Mouse (Mus musculus): ENCODE measurements at regions not wholly inside any gene's neighbourhood (a gene's known extent, or its start where the extent isn't known, plus 50 kb on each side); places are given as distances from the start of the nearest gene placed in this dataset.
A peak's percentile ranks its signal among the peaks of the same experiment; 100 is the strongest.

GRCm38 (mm10) chr4:124178401-124179018 is 260.7 kb upstream of the 4930535I16Rik start:
- Histone ChIP-seq H3K4me3 (ENCODE audit: low read depth, low read length) (peak overlapping the region; percentile 54), H3K4me1 (ENCODE audit: control insufficient read depth, insufficient read depth, low read length) (peaks cover 1% of the 10 kb centered on the region)

DNA sequence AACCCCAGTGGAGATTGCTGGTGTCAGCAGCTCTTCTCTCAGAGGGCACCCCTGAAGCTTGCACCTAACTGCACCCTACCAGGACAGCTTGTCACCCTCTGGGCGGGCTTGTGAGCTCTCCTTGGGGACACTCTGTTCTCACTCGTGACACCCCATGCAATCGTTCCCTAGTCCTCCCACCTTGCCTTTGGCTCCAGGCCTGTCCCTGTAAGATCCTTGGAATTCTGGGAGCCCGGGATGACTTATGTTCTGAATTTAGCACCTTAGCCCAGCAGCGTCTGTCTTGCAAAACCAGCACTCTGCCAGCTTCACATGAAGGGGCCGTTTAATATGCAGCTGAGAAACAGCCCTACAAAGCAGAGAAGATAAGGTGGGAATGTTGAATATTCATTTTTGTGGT is 257.7 kb upstream of the 4930535I16Rik start:
- H3K9ac ChIP-seq (ENCODE audit: low read depth, poor library complexity, severe bottlenecking), result no peak overlapping the region
- peaks cover 5% of the 10 kb centered on the region for H3K27me3 ChIP-seq (ENCODE audit: control insufficient read depth, insufficient read depth, low read length, poor library complexity, severe bottlenecking)
- TF ChIP-seq EP300 (IDR thresholded peaks at IDR 0.05; ENCODE audit: insufficient read depth, low read depth, low read length) (no peak), POLR2A (IDR thresholded peaks at IDR 0.05; ENCODE audit: insufficient read depth, low read length) (no peak), CTCF (IDR thresholded peaks at IDR 0.05; ENCODE audit: low read depth, low read length) (no peak)
- H3K9me3 ChIP-seq (replicated peaks; ENCODE audit: control insufficient read depth, insufficient read depth, low read length, poor library complexity, severe bottlenecking), result no peaks in the 10 kb centered on the region
- no peak overlapping the region for H3K4me3 ChIP-seq (ENCODE audit: low read depth, low read length)
- H3K4me1 ChIP-seq (ENCODE audit: control insufficient read depth, insufficient read depth, low read length), result peaks cover 1% of the 10 kb centered on the region
- no peaks in the 10 kb centered on the region for H3K36me3 ChIP-seq (ENCODE audit: control insufficient read depth, insufficient read depth, low read length, poor library complexity, severe bottlenecking)
- H3K27ac ChIP-seq (ENCODE audit: insufficient read depth, low read length), result no peak overlapping the region

More at GRCm38 (mm10) chr4:124178401-124179018, 260.7 kb upstream of the 4930535I16Rik start:
- H3K9ac ChIP-seq (ENCODE audit: low read depth, poor library complexity, severe bottlenecking), result peak overlapping the region; percentile 72; the same call in 1 of the 2 replicates
- H3K36me3 ChIP-seq (ENCODE audit: control insufficient read depth, insufficient read depth, low read length, poor library complexity, severe bottlenecking), result no peaks in the 10 kb centered on the region
- peaks cover 5% of the 10 kb centered on the region for H3K27me3 ChIP-seq (ENCODE audit: control insufficient read depth, insufficient read depth, low read length, poor library complexity, severe bottlenecking)
- no peaks in the 10 kb centered on the region for H3K9me3 ChIP-seq (replicated peaks; ENCODE audit: control insufficient read depth, insufficient read depth, low read length, poor library complexity, severe bottlenecking)
- H3K27ac ChIP-seq (ENCODE audit: insufficient read depth, low read length), result no peak overlapping the region
- no peak for TF ChIP-seq POLR2A (IDR thresholded peaks at IDR 0.05; ENCODE audit: insufficient read depth, low read length)
- no peak for TF ChIP-seq EP300 (IDR thresholded peaks at IDR 0.05; ENCODE audit: insufficient read depth, low read depth, low read length)
- no peak for TF ChIP-seq CTCF (IDR thresholded peaks at IDR 0.05; ENCODE audit: low read depth, low read length)

GRCm38 (mm10) chr4:124154627-124155026 is 236.8 kb upstream of the 4930535I16Rik start:
- H3K27me3 ChIP-seq (ENCODE audit: control insufficient read depth, insufficient read depth, low read length, poor library complexity, severe bottlenecking), result no peaks in the 10 kb centered on the region
- H3K4me1 ChIP-seq (ENCODE audit: control insufficient read depth, insufficient read depth, low read length), result no peaks in the 10 kb centered on the region
- H3K4me3 ChIP-seq (ENCODE audit: low read depth, low read length), result no peak overlapping the region
- no peak overlapping the region for H3K27ac ChIP-seq (ENCODE audit: insufficient read depth, low read length)
- no peak overlapping the region for H3K9ac ChIP-seq (ENCODE audit: low read depth, poor library complexity, severe bottlenecking)
- TF ChIP-seq CTCF (IDR thresholded peaks at IDR 0.05; ENCODE audit: low read depth, low read length) (no peak), POLR2A (IDR thresholded peaks at IDR 0.05; ENCODE audit: insufficient read depth, low read length) (no peak), EP300 (IDR thresholded peaks at IDR 0.05; ENCODE audit: insufficient read depth, low read depth, low read length) (no peak)
- H3K9me3 ChIP-seq (replicated peaks; ENCODE audit: control insufficient read depth, insufficient read depth, low read length, poor library complexity, severe bottlenecking), result no peaks in the 10 kb centered on the region
- H3K36me3 ChIP-seq (ENCODE audit: control insufficient read depth, insufficient read depth, low read length, poor library complexity, severe bottlenecking), result no peaks in the 10 kb centered on the region

DNA sequence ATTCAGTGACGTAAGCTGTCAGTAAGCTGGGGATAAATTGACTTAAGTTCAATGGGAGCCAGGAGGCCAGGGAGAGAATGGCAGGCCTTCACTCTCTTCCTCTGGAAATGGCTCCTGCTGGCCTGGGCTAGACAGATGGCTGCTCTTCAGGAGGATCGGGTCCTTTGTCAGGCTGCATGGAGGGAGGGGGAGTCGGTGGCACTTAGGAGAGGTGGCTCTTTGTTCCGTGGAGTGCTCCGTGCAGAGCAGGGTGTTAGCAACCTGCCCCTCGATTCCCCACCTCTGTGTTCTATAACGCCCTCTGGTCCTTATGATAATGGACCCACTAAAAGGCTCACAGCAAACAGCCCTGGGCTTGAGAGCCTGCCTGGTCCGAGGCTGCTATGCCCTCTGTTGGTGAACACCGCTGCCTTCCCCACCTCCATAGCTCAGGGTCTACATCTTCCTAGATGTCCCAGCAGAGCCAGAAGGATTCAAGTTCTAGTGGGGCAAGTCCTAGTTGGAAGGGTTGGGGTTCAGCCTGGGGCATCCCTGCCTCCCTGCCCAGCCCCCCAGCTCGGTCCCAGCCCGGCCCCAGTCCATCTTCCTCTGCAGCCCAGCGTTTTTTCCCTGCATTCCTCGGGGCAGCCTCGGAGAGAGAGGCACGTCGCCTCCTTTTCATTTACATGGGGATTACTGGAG is 232.1 kb upstream of the 4930535I16Rik start:
- TF ChIP-seq CTCF (IDR thresholded peaks at IDR 0.05; ENCODE audit: low read depth, low read length), result peak; percentile 28
- TF ChIP-seq POLR2A (IDR thresholded peaks at IDR 0.05; ENCODE audit: insufficient read depth, low read length), result no peak
- TF ChIP-seq EP300 (IDR thresholded peaks at IDR 0.05; ENCODE audit: insufficient read depth, low read depth, low read length), result no peak
- H3K27me3 ChIP-seq (ENCODE audit: control insufficient read depth, insufficient read depth, low read length, poor library complexity, severe bottlenecking), result no peaks in the 10 kb centered on the region
- H3K36me3 ChIP-seq (ENCODE audit: control insufficient read depth, insufficient read depth, low read length, poor library complexity, severe bottlenecking), result no peaks in the 10 kb centered on the region
- no peak overlapping the region for H3K27ac ChIP-seq (ENCODE audit: insufficient read depth, low read length)
- no peak overlapping the region; the same call in 1 of the 2 replicates for H3K4me3 ChIP-seq (ENCODE audit: low read depth, low read length)
- no peaks in the 10 kb centered on the region for H3K9me3 ChIP-seq (replicated peaks; ENCODE audit: control insufficient read depth, insufficient read depth, low read length, poor library complexity, severe bottlenecking)
- no peaks in the 10 kb centered on the region for H3K4me1 ChIP-seq (ENCODE audit: control insufficient read depth, insufficient read depth, low read length)
- no peak overlapping the region for H3K9ac ChIP-seq (ENCODE audit: low read depth, poor library complexity, severe bottlenecking)

DNA sequence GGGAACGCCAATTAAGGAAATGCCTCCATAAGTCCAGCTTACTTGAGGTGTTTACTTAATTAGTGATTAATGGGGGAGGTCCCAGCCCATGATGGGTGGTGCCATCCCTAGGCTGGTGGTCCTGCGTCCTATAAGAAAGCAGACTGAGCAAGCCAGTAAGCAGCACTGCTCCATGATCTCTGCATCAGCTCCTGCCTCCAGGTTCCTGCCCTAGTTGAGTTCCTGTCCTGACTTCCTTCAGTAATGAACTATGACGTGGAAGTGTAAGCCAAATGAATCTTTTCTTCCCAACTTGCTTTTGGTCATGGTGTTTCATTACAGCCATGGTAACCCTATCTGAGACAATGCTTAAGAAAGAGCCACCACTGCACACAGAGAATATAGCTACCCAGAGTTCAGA is 231.2 kb upstream of the 4930535I16Rik start:
- TF ChIP-seq EP300 (IDR thresholded peaks at IDR 0.05; ENCODE audit: insufficient read depth, low read depth, low read length) (no peak), CTCF (IDR thresholded peaks at IDR 0.05; ENCODE audit: low read depth, low read length) (no peak), POLR2A (IDR thresholded peaks at IDR 0.05; ENCODE audit: insufficient read depth, low read length) (no peak)
- no peak overlapping the region for H3K27ac ChIP-seq (ENCODE audit: insufficient read depth, low read length)
- no peak overlapping the region for H3K4me3 ChIP-seq (ENCODE audit: low read depth, low read length)
- no peaks in the 10 kb centered on the region for H3K9me3 ChIP-seq (replicated peaks; ENCODE audit: control insufficient read depth, insufficient read depth, low read length, poor library complexity, severe bottlenecking)
- H3K27me3 ChIP-seq (ENCODE audit: control insufficient read depth, insufficient read depth, low read length, poor library complexity, severe bottlenecking), result no peaks in the 10 kb centered on the region
- no peaks in the 10 kb centered on the region for H3K4me1 ChIP-seq (ENCODE audit: control insufficient read depth, insufficient read depth, low read length)
- no peak overlapping the region for H3K9ac ChIP-seq (ENCODE audit: low read depth, poor library complexity, severe bottlenecking)
- H3K36me3 ChIP-seq (ENCODE audit: control insufficient read depth, insufficient read depth, low read length, poor library complexity, severe bottlenecking), result no peaks in the 10 kb centered on the region

DNA sequence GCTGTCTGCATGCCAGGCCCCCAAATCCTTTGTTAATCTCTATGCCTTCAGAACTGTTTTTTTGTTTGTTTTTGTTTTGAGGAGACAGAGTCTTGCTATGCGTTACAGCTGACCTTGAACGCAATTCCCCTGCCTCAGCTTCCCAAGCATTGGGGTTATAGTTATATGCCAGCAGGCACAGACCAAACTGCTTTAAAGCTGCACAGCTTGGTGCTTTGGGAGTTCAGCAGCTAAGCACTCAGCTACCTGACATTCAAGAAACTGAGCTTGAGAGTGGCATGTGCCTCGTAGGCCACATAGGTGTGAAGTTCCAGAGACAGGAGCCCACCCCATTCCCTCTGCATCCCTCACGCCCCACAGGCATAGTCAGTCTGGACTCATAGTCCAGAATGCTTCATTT is 229.5 kb upstream of the 4930535I16Rik start:
- no peak overlapping the region for H3K4me3 ChIP-seq (ENCODE audit: low read depth, low read length)
- no peak overlapping the region for H3K27ac ChIP-seq (ENCODE audit: insufficient read depth, low read length)
- H3K9me3 ChIP-seq (replicated peaks; ENCODE audit: control insufficient read depth, insufficient read depth, low read length, poor library complexity, severe bottlenecking), result no peaks in the 10 kb centered on the region
- H3K4me1 ChIP-seq (ENCODE audit: control insufficient read depth, insufficient read depth, low read length), result no peaks in the 10 kb centered on the region
- TF ChIP-seq POLR2A (IDR thresholded peaks at IDR 0.05; ENCODE audit: insufficient read depth, low read length) (no peak), EP300 (IDR thresholded peaks at IDR 0.05; ENCODE audit: insufficient read depth, low read depth, low read length) (no peak), CTCF (IDR thresholded peaks at IDR 0.05; ENCODE audit: low read depth, low read length) (no peak)
- H3K27me3 ChIP-seq (ENCODE audit: control insufficient read depth, insufficient read depth, low read length, poor library complexity, severe bottlenecking), result no peaks in the 10 kb centered on the region
- no peak overlapping the region for H3K9ac ChIP-seq (ENCODE audit: low read depth, poor library complexity, severe bottlenecking)
- no peaks in the 10 kb centered on the region for H3K36me3 ChIP-seq (ENCODE audit: control insufficient read depth, insufficient read depth, low read length, poor library complexity, severe bottlenecking)

Measured in ES-Bruce4 (cell line).